13 mouse cellular contexts compared by ENCODE assay signal in genomic region chr8:105142395-105142794, GRCm38 (mm10). TPM values are rescaled to one million over a fixed set of nuclear protein-coding genes. Genes with fewer than 3 reads are reported as not detected.
A peak's percentile ranks its signal among the peaks of the same experiment; 100 is the strongest.
DNase-seq lines count a peak whose midpoint lies in the region; ATAC-seq and TF ChIP-seq lines count a peak whose summit lies in the region.
"Had no signal": no experiment of that assay in that cellular context is flagged by ENCODE, and none has a peak within 500 bp of the region (broad histone marks: within the 10 kb centered on the region; RNA-seq: fewer than 3 reads in every experiment).

No protein-coding gene starts in this region.

- TF ChIP-seq CTCF in lung, postnatal 0 days (IDR thresholded peaks at IDR 0.05): no peak

- H3K4me3 ChIP-seq in lung, postnatal 0 days (ENCODE audit: low read depth, low read length): no peak overlapping the region
- 0 out of 2 replicates have a peak overlapping the region, but pooled peaks have one; percentile 3 for H3K4me3 ChIP-seq in intestine, embryonic 16.5 days (ENCODE audit: low read length)
- no peak overlapping the region for H3K4me3 ChIP-seq in stomach, embryonic 15.5 days (replicated peaks)

- peak overlapping the region; percentile 22; the same call in 1 of the 2 replicates for H3K4me2 ChIP-seq in lung, postnatal 0 days (replicated peaks; ENCODE audit: low read depth, low read length)
- peak overlapping the region; percentile 1; the same call in 1 of the 2 replicates for H3K4me2 ChIP-seq in intestine, embryonic 16.5 days (ENCODE audit: low read depth, low read length)
- H3K4me2 ChIP-seq in stomach, embryonic 15.5 days: peak overlapping the region; percentile 23

- H3K4me1 ChIP-seq in lung, postnatal 0 days (ENCODE audit: insufficient read depth, low read depth, low read length): no peaks in the 10 kb centered on the region; the same call in 1 of the 2 replicates
- no peaks in the 10 kb centered on the region for H3K4me1 ChIP-seq in intestine, embryonic 16.5 days (ENCODE audit: control insufficient read depth, insufficient read depth, low read length)
- H3K4me1 ChIP-seq in stomach, embryonic 15.5 days: no peaks in the 10 kb centered on the region

- 26% methylated on average over 19 of the region's 19 CpGs for WGBS in lung, postnatal 0 days
- WGBS in intestine, embryonic 16.5 days: 26% methylated on average over 19 of the region's 19 CpGs
- WGBS in stomach, embryonic 15.5 days: 29% methylated on average over 19 of the region's 19 CpGs

- no peaks in the 10 kb centered on the region for H3K36me3 ChIP-seq in lung, postnatal 0 days (ENCODE audit: insufficient read depth, low read length)
- no peaks in the 10 kb centered on the region for H3K36me3 ChIP-seq in intestine, embryonic 16.5 days (ENCODE audit: control insufficient read depth, insufficient read depth, low read length)
- no peaks in the 10 kb centered on the region for H3K36me3 ChIP-seq in stomach, embryonic 15.5 days

- no peak overlapping the region for H3K9ac ChIP-seq in lung, postnatal 0 days (replicated peaks; ENCODE audit: low read depth)
- H3K9ac ChIP-seq in intestine, embryonic 16.5 days (ENCODE audit: low read depth, low read length): no peak overlapping the region
- no peak overlapping the region for H3K9ac ChIP-seq in stomach, embryonic 15.5 days
- H3K9ac ChIP-seq: liver, embryonic 14.5 days had no signal

- no peak overlapping the region for H3K27ac ChIP-seq in lung, postnatal 0 days (ENCODE audit: low read length)
- H3K27ac ChIP-seq in intestine, embryonic 16.5 days (ENCODE audit: low read length): no peak overlapping the region
- no peak overlapping the region for H3K27ac ChIP-seq in stomach, embryonic 15.5 days
- H3K27ac ChIP-seq: liver, embryonic 14.5 days had no signal

- no peak for ATAC-seq in lung, postnatal 0 days
- ATAC-seq in intestine, embryonic 16.5 days: no peak
- no peak for ATAC-seq in stomach, embryonic 15.5 days (ENCODE audit: insufficient read depth, low FRiP score, low read depth)
- ATAC-seq in frontal cortex, adult (ENCODE audit: low TSS enrichment): no peak

- H3K9me3 ChIP-seq in lung, postnatal 0 days (ENCODE audit: low read length): no peaks in the 10 kb centered on the region
- H3K9me3 ChIP-seq in intestine, embryonic 16.5 days (ENCODE audit: control insufficient read depth, low read length): no peaks in the 10 kb centered on the region
- no peaks in the 10 kb centered on the region for H3K9me3 ChIP-seq in stomach, embryonic 15.5 days

- no peak for TF ChIP-seq EP300 in lung, postnatal 0 days (IDR thresholded peaks at IDR 0.05)

- peak; percentile 23 for DNase-seq in embryo, embryonic 10 days (ENCODE audit: low spot score)
- no peak for DNase-seq in embryo, embryonic 11 days
- DNase-seq in lung, postnatal 0 days (ENCODE audit: low spot score): no peak
- no peak for DNase-seq in lung, postnatal 10 days
- DNase-seq in layer of hippocampus, postnatal 10 days (ENCODE audit: low spot score in 2 of 2): no peak

- H3K27me3 ChIP-seq in lung, postnatal 0 days (replicated peaks; ENCODE audit: insufficient read depth, low read length): no peaks in the 10 kb centered on the region
- H3K27me3 ChIP-seq in intestine, embryonic 16.5 days (replicated peaks; ENCODE audit: control insufficient read depth, insufficient read depth, low read length): no peaks in the 10 kb centered on the region
- no peaks in the 10 kb centered on the region for H3K27me3 ChIP-seq in stomach, embryonic 15.5 days (replicated peaks)

RNA-seq across cellular contexts. Expression of gene Ces4a, which starts 10.8 kb away (rescaled TPM):
- polyA plus RNA-seq in lung, postnatal 0 days (2015; fragmentation: Nextera tagmentation; extraction: Ambion mirVana): not detected in 2 replicates
- polyA plus RNA-seq in intestine, embryonic 16.5 days (2015; fragmentation: Nextera tagmentation; extraction: Ambion mirVana): not detected in 2 replicates
- polyA plus RNA-seq in stomach, embryonic 15.5 days (2015; fragmentation: Nextera tagmentation; extraction: Ambion mirVana): not detected in 2 replicates
- total RNA-seq in layer of hippocampus, postnatal 10 days (2021): not detected
- polyA plus RNA-seq: brain, embryonic 14.5 days; C2C12; heart, postnatal 0 days; liver, embryonic 14.5 days had no signal

RNA-seq across cellular contexts. Expression of gene Cbfb, which starts 28.1 kb away (rescaled TPM):
- 29.0 and 31.5 TPM in 2 replicates for polyA plus RNA-seq in lung, postnatal 0 days (2015; fragmentation: Nextera tagmentation; extraction: Ambion mirVana)
- polyA plus RNA-seq in intestine, embryonic 16.5 days (2015; fragmentation: Nextera tagmentation; extraction: Ambion mirVana): 27.4 and 28.2 TPM in 2 replicates
- polyA plus RNA-seq in stomach, embryonic 15.5 days (2015; fragmentation: Nextera tagmentation; extraction: Ambion mirVana): 53.2 and 54.4 TPM in 2 replicates
- total RNA-seq in layer of hippocampus, postnatal 10 days (2021): 10 to 100 TPM; 32.1 to 35.7 TPM

RNA-seq across cellular contexts. Expression of gene Ces3b, which starts 58.8 kb away (rescaled TPM):
- not detected in 2 replicates for polyA plus RNA-seq in lung, postnatal 0 days (2015; fragmentation: Nextera tagmentation; extraction: Ambion mirVana)
- polyA plus RNA-seq in intestine, embryonic 16.5 days (2015; fragmentation: Nextera tagmentation; extraction: Ambion mirVana): not detected in 2 replicates
- not detected in 2 replicates for polyA plus RNA-seq in stomach, embryonic 15.5 days (2015; fragmentation: Nextera tagmentation; extraction: Ambion mirVana)
- total RNA-seq in layer of hippocampus, postnatal 10 days (2021): not detected
- polyA plus RNA-seq: brain, embryonic 14.5 days; C2C12; liver, embryonic 14.5 days; thymus, postnatal 0 days had no signal
